Mouse (Mus musculus) liver, embryonic 13.5 days (tissue): Measurements from ENCODE around the gene Narfl. TPM values are rescaled to one million over a fixed set of nuclear protein-coding genes. Genes with fewer than 3 reads are reported as not detected.

Source experiments
- ATAC-seq: fragments of 200-750 bp; cut with Nextera tagmentation; 2 replicates; pipeline ENCODE4 v1.8.0; 2017; ENCODE audit warnings: low read depth, mild to moderate bottlenecking, moderate number of reproducible peaks, moderate library complexity
- DNase-seq: peaks from one replicate; pipeline ENCODE4 v3.0.0; 2022
- H3K27ac ChIP-seq: fragments of 300-500 bp; sonication (generic); 2 replicates; pipeline ENCODE4 v1.5.1; 2015; ENCODE audit warnings: moderate library complexity, mild to moderate bottlenecking, inconsistent platforms
- H3K27me3 ChIP-seq: fragments of 300-500 bp; sonication (generic); 2 replicates; pipeline ENCODE4 v1.6.1; 2015; ENCODE audit warnings: mild to moderate bottlenecking, inconsistent platforms
- H3K36me3 ChIP-seq: fragments of 300-500 bp; sonication (generic); 2 replicates; pipeline ENCODE4 v1.6.1; 2015; ENCODE audit warnings: mild to moderate bottlenecking, inconsistent platforms
- H3K4me1 ChIP-seq: fragments of 300-500 bp; sonication (generic); replicated peaks from 2 replicates; pipeline ENCODE4 v1.6.1; 2015; ENCODE audit warnings: inconsistent platforms
- H3K4me2 ChIP-seq: fragments of 300-500 bp; sonication (generic); 2 replicates; pipeline ENCODE4 v1.6.1; 2015; ENCODE audit warnings: inconsistent platforms, mild to moderate bottlenecking, moderate library complexity
- H3K4me3 ChIP-seq: fragments of 300-500 bp; sonication (generic); replicated peaks from 2 replicates; pipeline ENCODE4 v1.5.1; 2015; ENCODE audit warnings: mild to moderate bottlenecking, inconsistent platforms
- H3K9ac ChIP-seq: fragments of 300-500 bp; sonication (generic); 2 replicates; pipeline ENCODE4 v1.6.1; 2015; ENCODE audit warnings: mild to moderate bottlenecking, inconsistent platforms
- H3K9me3 ChIP-seq: fragments of 300-500 bp; sonication (generic); replicated peaks from 2 replicates; pipeline ENCODE4 v1.6.1; 2016; ENCODE audit warnings: inconsistent platforms
- WGBS: fragments of 180-500 bp; shearing (Covaris S2); methylation state at CpG from one replicate; pipeline ENCODE4 v1.1.7; 2015; ENCODE audit not compliant: insufficient replicate concordance; 5-methylcytosine and 5-hydroxymethylcytosine counted together
- polyA plus RNA-seq: library from polyadenylated mRNA; unstranded; fragments of >200 nt; fragmentation: Nextera tagmentation; extraction: Ambion mirVana; gene quantifications from 2 replicates; pipeline ENCODE4 v1.2.1, GENCODE M21; 2015

The Narfl gene
- polyA plus RNA-seq, 1 experiment from 2014 or later = 16.4 TPM

- WGBS = 81% methylated on average over 6 of the region's 6 CpGs
- DNase-seq = no peak
- Histone ChIP-seq H3K4me3 (peak overlapping the region; percentile 79), H3K9ac (peak overlapping the region; percentile 83), H3K4me1 (peaks cover 55% of the 10 kb centered on the region), H3K27ac (no peak overlapping the region), H3K36me3 (peaks cover 39% of the 10 kb centered on the region), H3K9me3 (no peaks in the 10 kb centered on the region), H3K4me2 (peak overlapping the region; percentile 93), H3K27me3 (peaks cover 22% of the 10 kb centered on the region)
- no peak for ATAC-seq
Measured at GRCm38 (mm10) chr17:25825311-25825710, 51.7 kb downstream of the Narfl start.

GRCm38 (mm10) chr17:25825984-25826570 is 52.5 kb downstream of the Narfl start:
- Histone ChIP-seq H3K4me2 (no peak overlapping the region), H3K4me3 (no peak overlapping the region)
- DNase-seq = no peak

GRCm38 (mm10) chr17:25827011-25827410 is 53.4 kb downstream of the Narfl start:
- no peak overlapping the region for H3K4me3 ChIP-seq
- ATAC-seq = no peak
- no peak for DNase-seq
- no peaks in the 10 kb centered on the region for H3K9me3 ChIP-seq
- peaks cover 7% of the 10 kb centered on the region for H3K27me3 ChIP-seq
- H3K9ac ChIP-seq = no peak overlapping the region
- peaks cover 56% of the 10 kb centered on the region for H3K36me3 ChIP-seq
- 88% methylated on average over 13 of the region's 13 CpGs for WGBS
- H3K4me1 ChIP-seq = peaks cover 72% of the 10 kb centered on the region
- no peak overlapping the region for H3K27ac ChIP-seq
- H3K4me2 ChIP-seq = no peak overlapping the region

More at GRCm38 (mm10) chr17:25825984-25826570, 52.5 kb downstream of the Narfl start:
- H3K27me3 ChIP-seq = peaks cover 15% of the 10 kb centered on the region
- H3K9ac ChIP-seq = no peak overlapping the region
- H3K36me3 ChIP-seq = peaks cover 47% of the 10 kb centered on the region
- H3K9me3 ChIP-seq = no peaks in the 10 kb centered on the region
- WGBS = 86% methylated on average over 27 of the region's 27 CpGs
- H3K4me1 ChIP-seq = peaks cover 63% of the 10 kb centered on the region
- no peak for ATAC-seq
- no peak overlapping the region; the same call in 1 of the 2 replicates for H3K27ac ChIP-seq

GRCm38 (mm10) chr17:25827546-25828222 is 54.1 kb downstream of the Narfl start:
- Histone ChIP-seq H3K36me3 (peaks cover 56% of the 10 kb centered on the region), H3K27me3 (0 out of 2 replicates have a peak, but pooled peaks cover under 1% of the 10 kb centered on the region)

GRCm38 (mm10) chr17:25828223-25828594 is 54.6 kb downstream of the Narfl start:
- no peaks in the 10 kb centered on the region for H3K27me3 ChIP-seq
- H3K27ac ChIP-seq = peak overlapping the region; percentile 78
- peaks cover 56% of the 10 kb centered on the region for H3K36me3 ChIP-seq
- 83% methylated on average over 8 of the region's 8 CpGs for WGBS
- no peaks in the 10 kb centered on the region for H3K9me3 ChIP-seq
- peak overlapping the region; percentile 85 for H3K4me3 ChIP-seq
- peaks cover 70% of the 10 kb centered on the region for H3K4me1 ChIP-seq
- no peak for DNase-seq
- no peak for ATAC-seq
- H3K9ac ChIP-seq = peak overlapping the region; percentile 81
- H3K4me2 ChIP-seq = peak overlapping the region; percentile 99

More at GRCm38 (mm10) chr17:25827546-25828222, 54.1 kb downstream of the Narfl start:
- WGBS = 85% methylated on average over 22 of the region's 22 CpGs
- H3K4me1 ChIP-seq = peaks cover 73% of the 10 kb centered on the region
- H3K4me2 ChIP-seq = peak overlapping the region; percentile 99; the same call in 1 of the 2 replicates
- no peaks in the 10 kb centered on the region for H3K9me3 ChIP-seq
- DNase-seq = no peak
- H3K9ac ChIP-seq = no peak overlapping the region; the same call in 1 of the 2 replicates
- H3K27ac ChIP-seq = peak overlapping the region; percentile 78; the same call in 1 of the 2 replicates
- no peak for ATAC-seq
- peak overlapping the region; percentile 85; the same call in 1 of the 2 replicates for H3K4me3 ChIP-seq

- Histone ChIP-seq H3K27me3 (no peaks in the 10 kb centered on the region), H3K9ac (peak within 1 kb of the TSS; percentile 81), H3K36me3 (peaks cover 56% of the 10 kb centered on the region), H3K4me3 (peak within 1 kb of the TSS; percentile 85), H3K4me2 (peak within 1 kb of the TSS; percentile 99), H3K27ac (peak within 1 kb of the TSS; percentile 78), H3K4me1 (peaks cover 73% of the 10 kb centered on the region), H3K9me3 (no peaks in the 10 kb centered on the region)
- 1% methylated on average over 32 of the region's 32 CpGs for WGBS
- ATAC-seq = peak; percentile 37
- DNase-seq = peak; percentile 72
Measured at GRCm38 (mm10) chr17:25828712-25829557, 55.4 kb downstream of the Narfl start, which contains the start of gene Jmjd8. TSS of gene Jmjd8 (plus strand) at chr17:25828867.

- ATAC-seq = no peak
- Histone ChIP-seq H3K9me3 (no peaks in the 10 kb centered on the region), H3K4me3 (peak overlapping the region; percentile 85), H3K27me3 (no peaks in the 10 kb centered on the region), H3K9ac (peak overlapping the region; percentile 81), H3K36me3 (peaks cover 58% of the 10 kb centered on the region), H3K27ac (peak overlapping the region; percentile 78), H3K4me2 (peak overlapping the region; percentile 99), H3K4me1 (peaks cover 73% of the 10 kb centered on the region)
- 44% methylated on average over 8 of the region's 8 CpGs for WGBS
- DNase-seq = no peak
Measured at GRCm38 (mm10) chr17:25829558-25830017, 56.0 kb downstream of the Narfl start.

- peak overlapping the region; percentile 81 for H3K9ac ChIP-seq
- WGBS = 74% methylated on average over 4 of the region's 4 CpGs
- H3K9me3 ChIP-seq = no peaks in the 10 kb centered on the region
- H3K27me3 ChIP-seq = no peaks in the 10 kb centered on the region
- H3K4me3 ChIP-seq = peak overlapping the region; percentile 85
- peak overlapping the region; percentile 99 for H3K4me2 ChIP-seq
- H3K36me3 ChIP-seq = peaks cover 65% of the 10 kb centered on the region
- DNase-seq (no peak), ATAC-seq (no peak)
- peak overlapping the region; percentile 78; the same call in 1 of the 2 replicates for H3K27ac ChIP-seq
- H3K4me1 ChIP-seq = peaks cover 73% of the 10 kb centered on the region
Measured at GRCm38 (mm10) chr17:25830200-25830753, 56.7 kb downstream of the Narfl start.

- ATAC-seq (no peak), DNase-seq (no peak)
- H3K27ac ChIP-seq = peak overlapping the region; percentile 93; the same call in 1 of the 2 replicates
- H3K4me2 ChIP-seq = peak overlapping the region; percentile 99
- no peaks in the 10 kb centered on the region for H3K9me3 ChIP-seq
- peak overlapping the region; percentile 89 for H3K9ac ChIP-seq
- peaks cover 66% of the 10 kb centered on the region for H3K36me3 ChIP-seq
- no peaks in the 10 kb centered on the region for H3K27me3 ChIP-seq
- WGBS = 81% methylated on average over 14 of the region's 14 CpGs
- peak overlapping the region; percentile 85 for H3K4me3 ChIP-seq
- peaks cover 75% of the 10 kb centered on the region for H3K4me1 ChIP-seq
Measured at GRCm38 (mm10) chr17:25830806-25831431, 57.3 kb downstream of the Narfl start.

GRCm38 (mm10) chr17:25831451-25832281 is 58.1 kb downstream of the Narfl start:
- 39% methylated on average over 21 of the region's 21 CpGs for WGBS
- DNase-seq (no peak), ATAC-seq (no peak)
- Histone ChIP-seq H3K4me3 (peak overlapping the region; percentile 85), H3K27ac (peak overlapping the region; percentile 93), H3K4me2 (peak overlapping the region; percentile 99), H3K27me3 (no peaks in the 10 kb centered on the region), H3K36me3 (peaks cover 59% of the 10 kb centered on the region), H3K9me3 (no peaks in the 10 kb centered on the region), H3K9ac (peak overlapping the region; percentile 89), H3K4me1 (peaks cover 80% of the 10 kb centered on the region)
